Mouse (Mus musculus): ENCODE measurements at regions not wholly inside any gene's neighbourhood (a gene's known extent, or its start where the extent isn't known, plus 50 kb on each side); places are given as distances from the start of the nearest gene placed in this dataset.

- Histone ChIP-seq H3K4me3 (ENCODE audit: control insufficient read depth in 1 of 2, insufficient read depth in 1 of 2, low read depth in 2 of 2, low read length in 2 of 2) (no peak overlapping the region), H3K9me3 (replicated peaks; ENCODE audit: insufficient read depth, low read length) (no peaks in the 10 kb centered on the region), H3K27me3 (ENCODE audit: control insufficient read depth in 1 of 2, insufficient read depth in 2 of 2, low read length in 2 of 2) (no peaks in the 10 kb centered on the region), H3K9ac (ENCODE audit: control insufficient read depth, low read depth, low read length, poor library complexity, severe bottlenecking) (no peak overlapping the region), H3K4me1 (ENCODE audit: control insufficient read depth in 1 of 2, insufficient read depth in 2 of 2, low read length in 2 of 2) (no peaks in the 10 kb centered on the region), H3K36me3 (ENCODE audit: control insufficient read depth in 1 of 2, insufficient read depth in 2 of 2, low read length in 2 of 2) (no peaks in the 10 kb centered on the region), H3K79me2 (ENCODE audit: control insufficient read depth, insufficient read depth, low read length, poor library complexity) (no peaks in the 10 kb centered on the region), H3K27ac (ENCODE audit: control insufficient read depth, low read depth, low read length) (no peak overlapping the region)
- no peak for DNase-seq (ENCODE audit: low read depth, low spot score)
- TF ChIP-seq MYC (IDR thresholded peaks at IDR 0.05; ENCODE audit: low read depth, low read length): no peak
- TF ChIP-seq ZC3H11A (IDR thresholded peaks at IDR 0.05; ENCODE audit: low read depth, low read length): no peak
- TF ChIP-seq CHD1 (IDR thresholded peaks at IDR 0.05; ENCODE audit: low read depth, low read length): no peak
- no peak for TF ChIP-seq ETS1 (IDR thresholded peaks at IDR 0.05; ENCODE audit: low read depth, low read length)
- TF ChIP-seq GATA1 (IDR thresholded peaks at IDR 0.05; ENCODE audit: low read depth, low read length): no peak
- TF ChIP-seq CTCF (IDR thresholded peaks at IDR 0.05 in 2 of 3, conservative IDR thresholded peaks at IDR 0.05 in 1 of 3; ENCODE audit: control insufficient read depth in 1 of 3, insufficient read depth in 1 of 3, low read depth in 2 of 3, low read length in 3 of 3, poor library complexity in 1 of 3, severe bottlenecking in 1 of 3): no peak
- no peak for TF ChIP-seq USF1 (IDR thresholded peaks at IDR 0.05; ENCODE audit: low read depth, low read length)
- TF ChIP-seq TCF12 (IDR thresholded peaks at IDR 0.05; ENCODE audit: low read depth, low read length): no peak
- no peak for TF ChIP-seq NRF1 (IDR thresholded peaks at IDR 0.05; ENCODE audit: insufficient read depth, low read depth, low read length, poor library complexity, severe bottlenecking)
- no peak for TF ChIP-seq TAL1 (IDR thresholded peaks at IDR 0.05; ENCODE audit: low read length)
- no peak for TF ChIP-seq UBTF (IDR thresholded peaks at IDR 0.05; ENCODE audit: borderline replicate concordance, insufficient read depth, low read depth, low read length)
- no peak for TF ChIP-seq RCOR1 (IDR thresholded peaks at IDR 0.05; ENCODE audit: low read depth, low read length)
- no peak for TF ChIP-seq ZMIZ1 (IDR thresholded peaks at IDR 0.05; ENCODE audit: low read depth, low read length)
- no peak for TF ChIP-seq MAFK (IDR thresholded peaks at IDR 0.05; ENCODE audit: borderline replicate concordance, low read depth, low read length)
- TF ChIP-seq MAZ (IDR thresholded peaks at IDR 0.05; ENCODE audit: low read depth, low read length): no peak
- TF ChIP-seq MXI1 (IDR thresholded peaks at IDR 0.05; ENCODE audit: low read depth, low read length): no peak
- no peak for TF ChIP-seq MYB (IDR thresholded peaks at IDR 0.05; ENCODE audit: low read depth, low read length)
- TF ChIP-seq USF2 (IDR thresholded peaks at IDR 0.05; ENCODE audit: borderline replicate concordance in 1 of 2, insufficient read depth in 1 of 2, low read depth in 1 of 2, low read length in 2 of 2): no peak
- no peak for TF ChIP-seq TBP (IDR thresholded peaks at IDR 0.05; ENCODE audit: low read depth, low read length)
These were observed 219.5 kb downstream of the Efnb2 start for GRCm38 (mm10) chr8:8441568-8441967.

GRCm38 (mm10) chr8:8440903-8441302 lies 220.1 kb downstream of the Efnb2 start:
- TF ChIP-seq ETS1 (IDR thresholded peaks at IDR 0.05; ENCODE audit: low read depth, low read length): no peak
- TF ChIP-seq ZMIZ1 (IDR thresholded peaks at IDR 0.05; ENCODE audit: low read depth, low read length): no peak
- TF ChIP-seq MAZ (IDR thresholded peaks at IDR 0.05; ENCODE audit: low read depth, low read length): no peak
- TF ChIP-seq NELFE (IDR thresholded peaks at IDR 0.05; ENCODE audit: low read depth, low read length): no peak
- no peak for TF ChIP-seq KAT2A (conservative IDR thresholded peaks at IDR 0.05; ENCODE audit: low read depth, low read length)
- TF ChIP-seq GATA1 (IDR thresholded peaks at IDR 0.05; ENCODE audit: low read depth, low read length): no peak
- TF ChIP-seq CHD1 (IDR thresholded peaks at IDR 0.05; ENCODE audit: low read depth, low read length): no peak
- no peak for TF ChIP-seq MEF2A (IDR thresholded peaks at IDR 0.05; ENCODE audit: extremely low read depth, insufficient replicate concordance, low read depth, low read length, poor library complexity, severe bottlenecking)
- TF ChIP-seq HCFC1 (IDR thresholded peaks at IDR 0.05; ENCODE audit: low read depth, low read length): no peak
- TF ChIP-seq JUND (IDR thresholded peaks at IDR 0.05; ENCODE audit: low read depth, low read length): no peak
- TF ChIP-seq CHD2 (IDR thresholded peaks at IDR 0.05; ENCODE audit: low read length): no peak
- no peak for TF ChIP-seq UBTF (IDR thresholded peaks at IDR 0.05; ENCODE audit: borderline replicate concordance, insufficient read depth, low read depth, low read length)
- TF ChIP-seq BHLHE40 (IDR thresholded peaks at IDR 0.05; ENCODE audit: borderline replicate concordance, low read depth, low read length): no peak
- no peak for TF ChIP-seq MXI1 (IDR thresholded peaks at IDR 0.05; ENCODE audit: low read depth, low read length)
- no peak for TF ChIP-seq SMC3 (IDR thresholded peaks at IDR 0.05; ENCODE audit: low read depth, low read length)
- TF ChIP-seq ZKSCAN1 (IDR thresholded peaks at IDR 0.05; ENCODE audit: low read depth, low read length): no peak
- no peak for TF ChIP-seq TCF12 (IDR thresholded peaks at IDR 0.05; ENCODE audit: low read depth, low read length)
- no peak for TF ChIP-seq POLR2AphosphoS2 (IDR thresholded peaks at IDR 0.05; ENCODE audit: low read length)
- Histone ChIP-seq H3K4me3 (ENCODE audit: control insufficient read depth in 1 of 2, insufficient read depth in 1 of 2, low read depth in 2 of 2, low read length in 2 of 2) (no peak overlapping the region), H3K27ac (ENCODE audit: control insufficient read depth, low read depth, low read length) (no peak overlapping the region), H3K79me2 (ENCODE audit: control insufficient read depth, insufficient read depth, low read length, poor library complexity) (no peaks in the 10 kb centered on the region), H3K9ac (ENCODE audit: control insufficient read depth, low read depth, low read length, poor library complexity, severe bottlenecking) (no peak overlapping the region), H3K27me3 (ENCODE audit: control insufficient read depth in 1 of 2, insufficient read depth in 2 of 2, low read length in 2 of 2) (no peaks in the 10 kb centered on the region), H3K36me3 (ENCODE audit: control insufficient read depth in 1 of 2, insufficient read depth in 2 of 2, low read length in 2 of 2) (no peaks in the 10 kb centered on the region), H3K4me1 (ENCODE audit: control insufficient read depth in 1 of 2, insufficient read depth in 2 of 2, low read length in 2 of 2) (no peaks in the 10 kb centered on the region), H3K9me3 (replicated peaks; ENCODE audit: insufficient read depth, low read length) (no peaks in the 10 kb centered on the region)
- DNase-seq (ENCODE audit: low read depth, low spot score): no peak
